Mouse (Mus musculus) liver, postnatal 0 days (tissue): ENCODE measurements around the gene Spsb4.

Source experiments
- CTCF ChIP-seq: sonication (generic); IDR thresholded peaks from 2 replicates; pipeline ENCODE4 v1.5.1; 2016; ENCODE audit warnings: antibody characterized with exemption, low read depth
- EP300 ChIP-seq: IDR thresholded peaks from 2 replicates; pipeline ENCODE4 v1.6.1; 2016; ENCODE audit warnings: antibody characterized with exemption, low read depth, mild to moderate bottlenecking

DNA sequence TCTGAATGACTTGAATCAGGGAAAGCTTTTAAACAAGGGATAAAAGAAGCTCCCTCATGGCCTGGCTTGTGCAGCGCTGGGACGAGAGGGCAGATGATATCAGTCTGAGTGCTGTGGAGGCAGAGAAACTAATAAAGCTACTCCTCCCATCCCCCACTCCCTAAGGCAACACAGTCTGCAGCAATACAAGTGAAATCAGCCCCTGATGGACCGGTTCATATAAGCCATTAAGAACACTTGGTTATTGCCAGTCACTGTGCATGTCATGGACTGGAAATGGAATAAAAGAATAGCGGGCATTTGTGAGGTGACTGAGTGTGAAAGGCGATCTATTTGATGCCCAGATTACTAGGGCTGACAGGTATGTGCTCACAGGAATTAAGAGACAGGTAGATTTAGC lies 79.8 kb downstream of the Spsb4 start:
- TF ChIP-seq CTCF (no peak), EP300 (no peak)
